Mouse (Mus musculus) small intestine, adult 2 months (tissue): Measurements from ENCODE around the gene Olfr766-ps1.

Experiments
- CTCF ChIP-seq: fragments of 200-500 bp; IDR thresholded peaks from 2 replicates; pipeline ENCODE4 v1.5.1; 2012; ENCODE audit warnings: low read depth, mild to moderate bottlenecking, control low read depth, inconsistent platforms, low read length, moderate library complexity, mixed read lengths; ENCODE audit not compliant: insufficient replicate concordance, insufficient read length; ENCODE audit errors: extremely low read depth
- POLR2A ChIP-seq: fragments of 200-500 bp; IDR thresholded peaks from 2 replicates; pipeline ENCODE4 v1.6.1; 2012; ENCODE audit warnings: low read depth, mild to moderate bottlenecking, control low read depth, inconsistent platforms, low read length, moderate library complexity

DNA sequence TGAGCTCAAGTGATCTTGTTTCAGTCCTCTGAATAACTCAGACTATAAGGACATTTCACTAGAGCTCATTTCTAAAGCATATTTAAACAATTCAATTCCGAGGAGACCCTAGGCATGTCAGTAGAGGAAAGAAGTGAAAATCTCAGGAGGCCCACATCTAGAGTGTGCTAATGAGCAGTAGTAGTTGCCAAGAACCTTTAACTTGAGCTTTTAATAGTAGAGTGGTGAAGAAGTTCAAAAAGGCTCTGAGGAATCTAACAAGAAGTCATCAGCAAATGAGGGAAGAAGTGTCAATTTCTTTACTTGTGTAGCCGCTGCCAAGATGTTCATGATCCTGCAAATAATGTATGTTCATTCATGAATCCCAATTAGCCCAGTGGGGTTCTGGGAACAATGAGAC is at the start of gene Olfr766-ps1:
- TF ChIP-seq CTCF (no peak), POLR2A (no peak)
